Mouse (Mus musculus) gonadal fat pad, adult 2 months (tissue): ENCODE measurements around the gene Wdhd1. TPM values are rescaled to one million over a fixed set of nuclear protein-coding genes. Genes with fewer than 3 reads are reported as not detected.

ENCODE experiments used
- DNase-seq: peaks from one replicate; pipeline ENCODE4 v3.0.0-alpha.2; 2012; ENCODE audit warnings: low read depth
- polyA plus RNA-seq: library from polyadenylated mRNA; depleted of rRNA; stranded (reverse); fragments of >200 nt; gene quantifications from 2 replicates; pipeline ENCODE4 v1.2.3, GENCODE M21; 2012

The Wdhd1 gene
- polyA plus RNA-seq, 1 experiment = 1.2 TPM

- no peak for DNase-seq
Measured at GRCm38 (mm10) chr14:47281535-47281934, 4.9 kb upstream of the Wdhd1 start.

- no peak for DNase-seq
Measured at GRCm38 (mm10) chr14:47279058-47279457, 2.4 kb upstream of the Wdhd1 start.

GRCm38 (mm10) chr14:47276036-47276603 is 537 bp downstream of the Wdhd1 start:
- no peak for DNase-seq

- DNase-seq = no peak
Measured at GRCm38 (mm10) chr14:47275417-47275816, 1.2 kb downstream of the Wdhd1 start.

- no peak for DNase-seq
Measured at GRCm38 (mm10) chr14:47273751-47274150, 2.9 kb downstream of the Wdhd1 start.

- DNase-seq = no peak
Measured at GRCm38 (mm10) chr14:47269706-47270105, 7.0 kb downstream of the Wdhd1 start.

- DNase-seq = no peak
Measured at GRCm38 (mm10) chr14:47269056-47269455, 7.6 kb downstream of the Wdhd1 start.

GRCm38 (mm10) chr14:47265829-47266228 is 10.8 kb downstream of the Wdhd1 start:
- no peak for DNase-seq

- DNase-seq = no peak
Measured at GRCm38 (mm10) chr14:47264866-47265265, 11.8 kb downstream of the Wdhd1 start.

GRCm38 (mm10) chr14:47249839-47250238 is 26.8 kb downstream of the Wdhd1 start:
- no peak for DNase-seq

GRCm38 (mm10) chr14:47242753-47243152 is 33.9 kb downstream of the Wdhd1 start:
- no peak for DNase-seq

GRCm38 (mm10) chr14:47241046-47241445 is 35.6 kb downstream of the Wdhd1 start:
- DNase-seq = no peak

GRCm38 (mm10) chr14:47240600-47240999 is 36.1 kb downstream of the Wdhd1 start:
- DNase-seq = no peak

GRCm38 (mm10) chr14:47237286-47237685 is 39.4 kb downstream of the Wdhd1 start:
- no peak for DNase-seq

GRCm38 (mm10) chr14:47236491-47236890 is 40.2 kb downstream of the Wdhd1 start:
- no peak for DNase-seq

- DNase-seq = no peak
Measured at GRCm38 (mm10) chr14:47234526-47235250, 42.0 kb downstream of the Wdhd1 start.

GRCm38 (mm10) chr14:47234032-47234431 is 42.6 kb downstream of the Wdhd1 start:
- no peak for DNase-seq

- DNase-seq = no peak
Measured at GRCm38 (mm10) chr14:47233602-47234001, 43.1 kb downstream of the Wdhd1 start.

- no peak for DNase-seq
Measured at GRCm38 (mm10) chr14:47229796-47230376, 46.8 kb downstream of the Wdhd1 start.

- no peak for DNase-seq
Measured at GRCm38 (mm10) chr14:47225931-47226330, 50.7 kb downstream of the Wdhd1 start.

GRCm38 (mm10) chr14:47224476-47225325 is 52.0 kb downstream of the Wdhd1 start:
- DNase-seq = no peak
